Mouse (Mus musculus) cortical plate, adult 2 months (tissue): ENCODE measurements around the gene Zfp93.

Source experiments
- CTCF ChIP-seq: fragments of 200-500 bp; IDR thresholded peaks from 2 replicates; pipeline ENCODE4 v1.5.1; 2011; ENCODE audit warnings: mild to moderate bottlenecking, control low read depth, low read length; ENCODE audit not compliant: insufficient read depth; ENCODE audit errors: extremely low read depth
- POLR2A ChIP-seq: fragments of 200-500 bp; IDR thresholded peaks from 2 replicates; pipeline ENCODE4 v1.6.1; 2011; ENCODE audit warnings: mild to moderate bottlenecking, low read length, control low read depth; ENCODE audit not compliant: insufficient read depth; ENCODE audit errors: extremely low read depth

- TF ChIP-seq CTCF (no peak), POLR2A (no peak)
Measured at GRCm38 (mm10) chr7:24288512-24288911, 18.3 kb downstream of the Zfp93 start.
